Comparison of ENCODE assay signal across 23 mouse cellular contexts in the genomic region with DNA sequence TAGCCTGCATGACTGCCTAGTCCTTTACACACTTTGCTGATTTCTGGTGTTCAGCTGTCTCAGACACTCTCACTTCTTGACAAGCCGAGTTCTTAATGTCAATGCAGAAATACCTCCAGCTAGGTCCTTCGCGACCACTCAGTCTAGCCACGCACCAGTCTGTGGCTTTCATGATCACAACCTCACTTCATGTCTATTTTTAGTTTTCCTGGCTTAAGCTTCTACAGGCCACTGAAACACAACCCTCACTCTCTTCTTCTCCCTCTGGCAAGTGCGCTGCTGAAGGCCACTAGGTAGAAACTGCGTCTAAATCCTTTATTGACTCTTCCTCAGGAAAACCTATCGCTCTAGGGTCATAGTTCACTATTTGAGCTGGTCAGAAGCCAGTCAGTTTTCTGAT. TPM values are rescaled to one million over a fixed set of nuclear protein-coding genes. Genes with fewer than 3 reads are reported as not detected.
A peak's percentile ranks its signal among the peaks of the same experiment; 100 is the strongest.
DNase-seq lines count a peak whose midpoint lies in the region; ATAC-seq and TF ChIP-seq lines count a peak whose summit lies in the region.
"Had no signal": no experiment of that assay in that cellular context is flagged by ENCODE, and none has a peak within 500 bp of the region (broad histone marks: within the 10 kb centered on the region; RNA-seq: fewer than 3 reads in every experiment).

No protein-coding gene starts in this region.

- WGBS in embryonic facial prominence, embryonic 14.5 days, result 79% methylated on average over 7 of the region's 7 CpGs
- WGBS in embryonic facial prominence, embryonic 10.5 days, result 89% methylated on average over 7 of the region's 7 CpGs
- WGBS in heart, embryonic 10.5 days, result 55% methylated on average over 7 of the region's 7 CpGs
- WGBS in heart, embryonic 15.5 days, result 34% methylated on average over 7 of the region's 7 CpGs
- 93% methylated on average over 7 of the region's 7 CpGs for WGBS in hindbrain, postnatal 0 days

- no peak overlapping the region for H3K9ac ChIP-seq in embryonic facial prominence, embryonic 14.5 days (ENCODE audit: low read depth, low read length)
- H3K9ac ChIP-seq in heart, embryonic 15.5 days, result no peak overlapping the region
- no peak overlapping the region for H3K9ac ChIP-seq in hindbrain, postnatal 0 days (replicated peaks; ENCODE audit: low read length)
- H3K9ac ChIP-seq: forebrain, embryonic 13.5 days; intestine, embryonic 15.5 days; liver, embryonic 12.5 days; midbrain, embryonic 13.5 days had no signal

- no peak overlapping the region for H3K27ac ChIP-seq in embryonic facial prominence, embryonic 14.5 days (replicated peaks; ENCODE audit: low read depth, low read length)
- H3K27ac ChIP-seq in embryonic facial prominence, embryonic 10.5 days (replicated peaks), result no peak overlapping the region
- peak overlapping the region; percentile 63 for H3K27ac ChIP-seq in heart, embryonic 10.5 days
- peak overlapping the region; percentile 23 for H3K27ac ChIP-seq in heart, embryonic 15.5 days
- no peak overlapping the region for H3K27ac ChIP-seq in hindbrain, postnatal 0 days
- H3K27ac ChIP-seq: forebrain, embryonic 13.5 days; intestine, embryonic 15.5 days; kidney, postnatal 0 days; liver, embryonic 12.5 days; macrophage; midbrain, embryonic 13.5 days had no signal

- no peak for ATAC-seq in embryonic facial prominence, embryonic 14.5 days (ENCODE audit: low read depth)
- ATAC-seq in heart, embryonic 15.5 days (replicated peaks; ENCODE audit: insufficient number of reproducible peaks, insufficient read depth, low FRiP score, low read depth), result no peak
- no peak for ATAC-seq in hindbrain, postnatal 0 days
- ATAC-seq: activated CD4-positive, CD25-positive, alpha-beta regulatory T cell, adult 4 months; forebrain, embryonic 13.5 days; hindbrain, embryonic 16.5 days; intestine, embryonic 15.5 days; liver, embryonic 12.5 days; lung, postnatal 0 days; midbrain, embryonic 13.5 days had no signal

- H3K4me1 ChIP-seq in embryonic facial prominence, embryonic 14.5 days (ENCODE audit: control insufficient read depth, insufficient read depth, low read length), result no peaks in the 10 kb centered on the region
- H3K4me1 ChIP-seq in embryonic facial prominence, embryonic 10.5 days, result 0 out of 2 replicates have a peak, but pooled peaks cover 4% of the 10 kb centered on the region
- peaks cover 11% of the 10 kb centered on the region; the same call in 1 of the 2 replicates for H3K4me1 ChIP-seq in heart, embryonic 10.5 days
- H3K4me1 ChIP-seq in heart, embryonic 15.5 days (replicated peaks), result peaks cover 14% of the 10 kb centered on the region
- H3K4me1 ChIP-seq in hindbrain, postnatal 0 days (ENCODE audit: insufficient read depth, low read length), result no peaks in the 10 kb centered on the region
- H3K4me1 ChIP-seq: forebrain, embryonic 13.5 days; intestine, embryonic 15.5 days; midbrain, embryonic 13.5 days had no signal

- peak; percentile 20 for DNase-seq in embryonic facial prominence, embryonic 14.5 days (ENCODE audit: low spot score)
- DNase-seq in embryonic facial prominence, embryonic 10.5 days (ENCODE audit: low spot score), result no peak
- no peak for DNase-seq in heart, embryonic 10.5 days (ENCODE audit: low spot score)
- DNase-seq in heart, postnatal 4 days, result no peak
- DNase-seq in heart, adult 8-10 months (ENCODE audit: low spot score), result no peak
- peak; percentile 75 for DNase-seq in skeletal muscle tissue, adult 2 months (ENCODE audit: low read depth, low spot score)
- no peak for DNase-seq in hindbrain, postnatal 0 days (ENCODE audit: low spot score)
- DNase-seq: adrenal gland, adult 8-10 months; cerebellum, adult 2 months; cerebellum, postnatal 14 days; kidney, adult 8-10 months; thymus, postnatal 4 days had no signal

- no peak overlapping the region for H3K4me3 ChIP-seq in embryonic facial prominence, embryonic 14.5 days (ENCODE audit: low read depth, low read length)
- H3K4me3 ChIP-seq in embryonic facial prominence, embryonic 10.5 days, result no peak overlapping the region
- no peak overlapping the region for H3K4me3 ChIP-seq in heart, embryonic 10.5 days
- H3K4me3 ChIP-seq in heart, embryonic 15.5 days, result no peak overlapping the region
- H3K4me3 ChIP-seq in hindbrain, postnatal 0 days (ENCODE audit: low read length), result no peak overlapping the region
- H3K4me3 ChIP-seq: forebrain, embryonic 13.5 days; intestine, embryonic 15.5 days; liver, embryonic 12.5 days; midbrain, embryonic 13.5 days had no signal

- no peaks in the 10 kb centered on the region for H3K27me3 ChIP-seq in embryonic facial prominence, embryonic 14.5 days (replicated peaks; ENCODE audit: control insufficient read depth, insufficient read depth, low read length)
- no peaks in the 10 kb centered on the region for H3K27me3 ChIP-seq in embryonic facial prominence, embryonic 10.5 days (replicated peaks; ENCODE audit: low read depth, poor library complexity, severe bottlenecking)
- no peaks in the 10 kb centered on the region for H3K27me3 ChIP-seq in heart, embryonic 10.5 days (ENCODE audit: insufficient read depth, poor library complexity, severe bottlenecking)
- H3K27me3 ChIP-seq in heart, embryonic 15.5 days, result no peaks in the 10 kb centered on the region
- H3K27me3 ChIP-seq in hindbrain, postnatal 0 days (ENCODE audit: insufficient read depth, low read length), result no peaks in the 10 kb centered on the region
- H3K27me3 ChIP-seq: CH12.LX; forebrain, embryonic 13.5 days; intestine, embryonic 15.5 days; liver, embryonic 12.5 days; midbrain, embryonic 13.5 days had no signal

- H3K36me3 ChIP-seq in embryonic facial prominence, embryonic 14.5 days (ENCODE audit: control insufficient read depth, insufficient read depth, low read length), result no peaks in the 10 kb centered on the region
- H3K36me3 ChIP-seq in embryonic facial prominence, embryonic 10.5 days (replicated peaks), result no peaks in the 10 kb centered on the region
- no peaks in the 10 kb centered on the region for H3K36me3 ChIP-seq in heart, embryonic 10.5 days
- no peaks in the 10 kb centered on the region for H3K36me3 ChIP-seq in heart, embryonic 15.5 days
- H3K36me3 ChIP-seq in hindbrain, postnatal 0 days (ENCODE audit: insufficient read depth, low read length), result no peaks in the 10 kb centered on the region
- H3K36me3 ChIP-seq: intestine, embryonic 15.5 days; liver, embryonic 12.5 days; midbrain, embryonic 13.5 days had no signal

- TF ChIP-seq CTCF in hindbrain, postnatal 0 days (IDR thresholded peaks at IDR 0.05; ENCODE audit: low read depth), result no peak

- H3K9me3 ChIP-seq in embryonic facial prominence, embryonic 14.5 days (ENCODE audit: control insufficient read depth, low read length), result no peaks in the 10 kb centered on the region
- H3K9me3 ChIP-seq in embryonic facial prominence, embryonic 10.5 days, result no peaks in the 10 kb centered on the region
- H3K9me3 ChIP-seq in heart, embryonic 10.5 days, result no peaks in the 10 kb centered on the region
- no peaks in the 10 kb centered on the region for H3K9me3 ChIP-seq in heart, embryonic 15.5 days (replicated peaks)
- H3K9me3 ChIP-seq in hindbrain, postnatal 0 days (ENCODE audit: low read length), result no peaks in the 10 kb centered on the region
- H3K9me3 ChIP-seq: forebrain, embryonic 13.5 days; intestine, embryonic 15.5 days; liver, embryonic 12.5 days; midbrain, embryonic 13.5 days had no signal

- H3K4me2 ChIP-seq in embryonic facial prominence, embryonic 14.5 days (ENCODE audit: low read depth, low read length), result no peak overlapping the region
- H3K4me2 ChIP-seq in heart, embryonic 15.5 days, result no peak overlapping the region
- H3K4me2 ChIP-seq in hindbrain, postnatal 0 days (ENCODE audit: low read depth, low read length), result no peak overlapping the region
- H3K4me2 ChIP-seq: forebrain, embryonic 13.5 days; intestine, embryonic 15.5 days; liver, embryonic 12.5 days; midbrain, embryonic 13.5 days had no signal

RNA-seq across cellular contexts. Expression of a gene that starts 7.5 kb away (rescaled TPM):
- polyA plus RNA-seq in embryonic facial prominence, embryonic 14.5 days (2014; fragmentation: Nextera tagmentation; extraction: Ambion mirVana), result 4.5 and 6.7 TPM in 2 replicates
- 1.6 and 1.7 TPM in 2 replicates for polyA plus RNA-seq in embryonic facial prominence, embryonic 10.5 days (2016; fragmentation: Nextera tagmentation; extraction: Ambion mirVana)
- 5.2 and 6.3 TPM in 2 replicates for polyA plus RNA-seq in heart, embryonic 10.5 days (2016; fragmentation: Nextera tagmentation; extraction: Ambion mirVana)
- 1 to 10 TPM; 2.5 to 2.9 TPM for total RNA-seq in heart, postnatal 4 days (2021)
- 3.0 and 3.7 TPM in 2 replicates for polyA plus RNA-seq in heart, embryonic 15.5 days (2015; fragmentation: Nextera tagmentation; extraction: Ambion mirVana)
- total RNA-seq in heart, adult 8-10 months (2022), result 1 to 10 TPM; 4.2 to 6.8 (median 4.6) TPM
- total RNA-seq in hindbrain, postnatal 0 days (2014; rRNA removed), result 0.42 and 5.5 TPM in 2 replicates
- polyA plus RNA-seq in hindbrain, postnatal 0 days (2015; fragmentation: Nextera tagmentation; extraction: Ambion mirVana), result 1.2 TPM in 2 replicates

RNA-seq across cellular contexts. Expression of a gene that starts 59.4 kb away (rescaled TPM):
- polyA plus RNA-seq in embryonic facial prominence, embryonic 14.5 days (2014; fragmentation: Nextera tagmentation; extraction: Ambion mirVana), result 9.7 and 11.1 TPM in 2 replicates
- polyA plus RNA-seq in embryonic facial prominence, embryonic 10.5 days (2016; fragmentation: Nextera tagmentation; extraction: Ambion mirVana), result 7.1 TPM in 2 replicates
- 4.4 and 4.5 TPM in 2 replicates for polyA plus RNA-seq in heart, embryonic 10.5 days (2016; fragmentation: Nextera tagmentation; extraction: Ambion mirVana)
- total RNA-seq in heart, postnatal 4 days (2021), result 10 to 100 TPM; 21.9 to 22.7 TPM
- 6.5 and 8.0 TPM in 2 replicates for polyA plus RNA-seq in heart, embryonic 15.5 days (2015; fragmentation: Nextera tagmentation; extraction: Ambion mirVana)
- 10 to 100 TPM; 15.5 to 18.5 (median 16.5) TPM for total RNA-seq in heart, adult 8-10 months (2022)
- 23.2 and 25.0 TPM in 2 replicates for total RNA-seq in hindbrain, postnatal 0 days (2014; rRNA removed)
- polyA plus RNA-seq in hindbrain, postnatal 0 days (2015; fragmentation: Nextera tagmentation; extraction: Ambion mirVana), result 7.4 and 7.9 TPM in 2 replicates

RNA-seq across cellular contexts. Expression of a gene that starts 59.6 kb away (rescaled TPM):
- 8.7 and 9.4 TPM in 2 replicates for polyA plus RNA-seq in embryonic facial prominence, embryonic 14.5 days (2014; fragmentation: Nextera tagmentation; extraction: Ambion mirVana)
- 7.0 and 10.1 TPM in 2 replicates for polyA plus RNA-seq in embryonic facial prominence, embryonic 10.5 days (2016; fragmentation: Nextera tagmentation; extraction: Ambion mirVana)
- polyA plus RNA-seq in heart, embryonic 10.5 days (2016; fragmentation: Nextera tagmentation; extraction: Ambion mirVana), result 7.0 and 8.8 TPM in 2 replicates
- 10 to 100 TPM; 16.9 to 17.5 TPM for total RNA-seq in heart, postnatal 4 days (2021)
- 9.0 and 9.9 TPM in 2 replicates for polyA plus RNA-seq in heart, embryonic 15.5 days (2015; fragmentation: Nextera tagmentation; extraction: Ambion mirVana)
- total RNA-seq in heart, adult 8-10 months (2022), result 10 to 100 TPM; 25.4 to 33.7 (median 31.3) TPM
- total RNA-seq in hindbrain, postnatal 0 days (2014; rRNA removed), result 7.5 and 10.5 TPM in 2 replicates
- 8.2 and 9.1 TPM in 2 replicates for polyA plus RNA-seq in hindbrain, postnatal 0 days (2015; fragmentation: Nextera tagmentation; extraction: Ambion mirVana)

Comparison
In these comparisons a context has a peak if more than half of its experiments do, and no peak if none do; other contexts are left out.
1. DNase-seq: peak in embryonic facial prominence, embryonic 14.5 days (single experiment) and skeletal muscle tissue, adult 2 months (single experiment); none in embryonic facial prominence, embryonic 10.5 days (single experiment), heart, embryonic 10.5 days (single experiment), heart, postnatal 4 days (single experiment), heart, adult 8-10 months (single experiment) and hindbrain, postnatal 0 days (single experiment).
2. H3K27ac ChIP-seq: peak in heart, embryonic 10.5 days (single experiment) and heart, embryonic 15.5 days (single experiment); none in embryonic facial prominence, embryonic 14.5 days (single experiment), embryonic facial prominence, embryonic 10.5 days (single experiment) and hindbrain, postnatal 0 days (single experiment).